Mouse (Mus musculus) hindbrain, embryonic 11.5 days (tissue): ENCODE results near the gene Tenm4. TPM values are rescaled to one million over a fixed set of nuclear protein-coding genes. Genes with fewer than 3 reads are reported as not detected.

Experiments
- ATAC-seq: fragments of 200-750 bp; cut with Nextera tagmentation; 2 replicates; pipeline ENCODE4 v1.8.0; 2017; ENCODE audit warnings: mild to moderate bottlenecking, moderate TSS enrichment, moderate library complexity; ENCODE audit not compliant: low FRiP score
- DNase-seq: peaks from one replicate; pipeline ENCODE4 v3.0.0-alpha.2; 2015; ENCODE audit warnings: low spot score
- H3K27ac ChIP-seq: fragments of 300-500 bp; sonication (generic); 2 replicates; pipeline ENCODE4 v1.5.1; 2014; ENCODE audit warnings: mild to moderate bottlenecking, low read depth, low read length
- H3K27me3 ChIP-seq: fragments of 300-500 bp; sonication (generic); 2 replicates; pipeline ENCODE4 v1.6.1; 2014; ENCODE audit warnings: mild to moderate bottlenecking, low read length, moderate library complexity, mixed read lengths; ENCODE audit not compliant: control insufficient read depth, insufficient read depth
- H3K36me3 ChIP-seq: fragments of 300-500 bp; sonication (generic); 2 replicates; pipeline ENCODE4 v1.6.1; 2014; ENCODE audit warnings: mild to moderate bottlenecking, low read length, moderate library complexity, mixed read lengths; ENCODE audit not compliant: control insufficient read depth, insufficient read depth
- H3K4me1 ChIP-seq: fragments of 300-500 bp; sonication (generic); replicated peaks from 2 replicates; pipeline ENCODE4 v1.6.1; 2014; ENCODE audit warnings: low read length, mixed read lengths; ENCODE audit not compliant: control insufficient read depth, insufficient read depth
- H3K4me2 ChIP-seq: fragments of 300-500 bp; sonication (generic); replicated peaks from 2 replicates; pipeline ENCODE4 v1.6.1; 2014; ENCODE audit warnings: mild to moderate bottlenecking, low read depth, low read length
- H3K4me3 ChIP-seq: fragments of 300-500 bp; sonication (generic); 2 replicates; pipeline ENCODE4 v1.5.1; 2014; ENCODE audit warnings: low read depth, low read length
- H3K9ac ChIP-seq: fragments of 300-500 bp; sonication (generic); 2 replicates; pipeline ENCODE4 v1.6.1; 2014; ENCODE audit warnings: low read depth, low read length
- H3K9me3 ChIP-seq: fragments of 300-500 bp; sonication (generic); 2 replicates; pipeline ENCODE4 v1.6.1; 2016; ENCODE audit warnings: low read length; ENCODE audit not compliant: control insufficient read depth
- WGBS: fragments of 180-500 bp; shearing (Covaris S2); extraction: QIAGEN DNeasy Blood & Tissue Kit; methylation state at CpG from one replicate; pipeline ENCODE4 v1.1.7; 2014; 5-methylcytosine and 5-hydroxymethylcytosine counted together
- polyA plus RNA-seq: library from polyadenylated mRNA; unstranded; fragments of >200 nt; fragmentation: Nextera tagmentation; extraction: Ambion mirVana; gene quantifications from 2 replicates; pipeline ENCODE4 v1.2.1, GENCODE M21; 2014

Tenm4 gene
- polyA plus RNA-seq, 1 experiment from 2014 or later: 24.0 TPM

GRCm38 (mm10) chr7:96745956-96746355, 574.9 kb downstream of the Tenm4 start:
- DNase-seq (peak; percentile 58), ATAC-seq (peak; percentile 74)
- Histone ChIP-seq H3K4me3 (no peak overlapping the region), H3K27me3 (no peaks in the 10 kb centered on the region), H3K4me1 (0 out of 2 replicates have a peak, but pooled peaks cover 2% of the 10 kb centered on the region), H3K27ac (no peak overlapping the region), H3K36me3 (no peaks in the 10 kb centered on the region), H3K4me2 (no peak overlapping the region), H3K9me3 (no peaks in the 10 kb centered on the region), H3K9ac (no peak overlapping the region)
- WGBS: 25% methylated on average over 6 of the region's 6 CpGs

GRCm38 (mm10) chr7:96746706-96747105, 575.7 kb downstream of the Tenm4 start:
- Histone ChIP-seq H3K9ac (no peak overlapping the region), H3K4me2 (no peak overlapping the region), H3K27ac (no peak overlapping the region), H3K36me3 (no peaks in the 10 kb centered on the region), H3K4me1 (0 out of 2 replicates have a peak, but pooled peaks cover 2% of the 10 kb centered on the region), H3K9me3 (no peaks in the 10 kb centered on the region), H3K27me3 (no peaks in the 10 kb centered on the region), H3K4me3 (no peak overlapping the region)
- 82% methylated on average over 4 of the region's 4 CpGs for WGBS
- no peak for DNase-seq
- no peak for ATAC-seq

DNA sequence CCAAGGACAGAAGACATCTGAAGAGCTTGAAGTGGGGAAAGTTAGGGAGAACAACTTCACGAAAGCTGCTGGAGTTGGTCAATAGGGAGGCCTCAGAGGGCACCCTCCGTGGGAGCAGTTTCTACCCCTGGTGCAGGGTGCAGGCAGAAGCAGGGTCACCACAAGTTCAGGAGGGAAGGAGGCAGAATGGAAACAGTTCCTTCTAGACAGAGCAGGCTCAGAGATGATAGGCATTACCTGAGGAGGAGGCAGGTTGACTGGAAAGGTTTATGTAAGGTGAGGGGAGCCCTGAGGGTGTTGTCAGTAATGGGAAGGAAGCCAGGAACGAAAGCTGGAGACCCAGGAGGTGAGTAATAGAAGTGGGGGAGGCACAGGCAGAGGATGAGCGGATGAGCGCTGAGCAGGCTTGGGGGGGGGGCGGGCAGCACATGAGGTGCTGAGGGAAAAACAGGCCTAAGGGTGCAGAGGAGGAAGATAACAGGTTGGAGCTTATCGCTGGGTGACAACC, 577.5 kb downstream of the Tenm4 start:
- Histone ChIP-seq H3K4me1 (0 out of 2 replicates have a peak, but pooled peaks cover 2% of the 10 kb centered on the region), H3K9ac (no peak overlapping the region), H3K4me3 (no peak overlapping the region), H3K27ac (no peak overlapping the region), H3K9me3 (no peaks in the 10 kb centered on the region), H3K4me2 (no peak overlapping the region), H3K27me3 (no peaks in the 10 kb centered on the region), H3K36me3 (no peaks in the 10 kb centered on the region)
- ATAC-seq (no peak), DNase-seq (no peak)
- 73% methylated on average over 7 of the region's 7 CpGs for whole genome bisulfite sequencing

GRCm38 (mm10) chr7:96749753-96750152, 578.7 kb downstream of the Tenm4 start:
- 0 out of 2 replicates have a peak, but pooled peaks cover 2% of the 10 kb centered on the region for H3K4me1 ChIP-seq
- H3K4me3 ChIP-seq: no peak overlapping the region
- H3K36me3 ChIP-seq: no peaks in the 10 kb centered on the region
- 62% methylated on average over 8 of the region's 8 CpGs for WGBS
- no peak overlapping the region for H3K4me2 ChIP-seq
- ATAC-seq (no peak), DNase-seq (peak; percentile 34)
- no peaks in the 10 kb centered on the region for H3K27me3 ChIP-seq
- no peak overlapping the region for H3K27ac ChIP-seq
- no peaks in the 10 kb centered on the region for H3K9me3 ChIP-seq
- H3K9ac ChIP-seq: no peak overlapping the region

GRCm38 (mm10) chr7:96751236-96751635, 580.2 kb downstream of the Tenm4 start:
- H3K4me1 ChIP-seq: no peaks in the 10 kb centered on the region
- no peak for ATAC-seq
- 98% methylated on average over 2 of the region's 2 CpGs for WGBS
- H3K4me3 ChIP-seq: no peak overlapping the region
- no peak for DNase-seq
- H3K27me3 ChIP-seq: no peaks in the 10 kb centered on the region
- no peak overlapping the region for H3K4me2 ChIP-seq
- no peak overlapping the region for H3K27ac ChIP-seq
- H3K9ac ChIP-seq: no peak overlapping the region
- no peaks in the 10 kb centered on the region for H3K9me3 ChIP-seq
- no peaks in the 10 kb centered on the region for H3K36me3 ChIP-seq

DNA sequence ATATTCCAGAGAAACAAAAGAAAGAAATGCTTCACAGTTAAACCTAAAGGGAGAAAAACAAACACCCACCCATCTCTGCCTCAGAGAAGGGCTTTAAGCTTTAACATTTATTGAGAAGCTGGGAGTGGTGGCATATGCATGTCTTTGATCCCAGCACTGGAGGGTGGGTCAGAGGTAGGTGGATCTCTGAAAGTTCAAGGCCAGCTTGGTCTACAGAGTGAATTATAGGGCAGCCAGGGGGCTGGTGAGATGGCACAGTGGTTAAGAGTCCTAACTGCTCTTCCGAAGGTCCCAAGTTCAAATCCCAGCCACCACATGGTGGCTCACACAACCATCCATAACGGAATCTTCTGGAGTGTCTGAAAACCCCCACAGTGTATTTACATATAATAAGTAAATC, 581.7 kb downstream of the Tenm4 start:
- 100% methylated on average over 2 of the region's 2 CpGs for WGBS

GRCm38 (mm10) chr7:96753335-96754095, 582.5 kb downstream of the Tenm4 start:
- H3K4me1 ChIP-seq: no peaks in the 10 kb centered on the region
- DNase-seq: no peak
- 66% methylated on average over 4 of the region's 4 CpGs for WGBS
- no peak overlapping the region for H3K27ac ChIP-seq
- no peak overlapping the region for H3K9ac ChIP-seq
- no peaks in the 10 kb centered on the region for H3K9me3 ChIP-seq
- ATAC-seq: no peak
- no peaks in the 10 kb centered on the region for H3K27me3 ChIP-seq
- no peak overlapping the region for H3K4me2 ChIP-seq
- no peak overlapping the region for H3K4me3 ChIP-seq
- no peaks in the 10 kb centered on the region for H3K36me3 ChIP-seq

More for the DNA sequence above, 581.7 kb downstream of the Tenm4 start:
- no peak for DNase-seq
- Histone ChIP-seq H3K27me3 (no peaks in the 10 kb centered on the region), H3K36me3 (no peaks in the 10 kb centered on the region), H3K9ac (no peak overlapping the region), H3K4me2 (no peak overlapping the region), H3K27ac (no peak overlapping the region), H3K9me3 (no peaks in the 10 kb centered on the region), H3K4me3 (no peak overlapping the region), H3K4me1 (no peaks in the 10 kb centered on the region)
- no peak for ATAC-seq

DNA sequence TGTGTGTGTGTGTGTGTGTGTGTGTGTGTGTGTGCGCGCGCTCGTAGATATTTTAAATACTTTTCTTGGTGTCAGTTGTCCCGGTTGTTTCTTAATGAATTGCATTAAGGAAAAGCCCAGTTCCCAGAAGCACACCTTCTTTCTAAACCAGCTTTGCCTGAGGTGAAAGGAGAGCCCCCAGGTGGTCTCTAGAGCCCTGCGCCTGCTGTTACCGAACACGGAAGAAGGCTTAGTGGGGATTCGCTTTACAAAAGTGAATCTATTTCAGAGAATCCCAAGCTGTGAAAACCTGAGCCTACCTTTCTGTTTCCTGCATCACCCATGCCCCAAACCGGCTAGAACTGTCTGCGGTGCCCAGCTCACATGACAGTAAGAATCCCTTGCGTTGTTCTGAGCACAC, 583.1 kb downstream of the Tenm4 start:
- no peak for ATAC-seq
- WGBS: 48% methylated on average over 12 of the region's 12 CpGs
- no peak overlapping the region for H3K27ac ChIP-seq
- no peaks in the 10 kb centered on the region for H3K36me3 ChIP-seq
- no peaks in the 10 kb centered on the region for H3K9me3 ChIP-seq
- H3K27me3 ChIP-seq: no peaks in the 10 kb centered on the region
- no peak overlapping the region for H3K4me3 ChIP-seq
- H3K4me2 ChIP-seq: no peak overlapping the region
- no peak for DNase-seq
- H3K9ac ChIP-seq: no peak overlapping the region
- H3K4me1 ChIP-seq: no peaks in the 10 kb centered on the region
